Mouse (Mus musculus) hematopoietic stem cell, adult 5-6 weeks (primary cell): Measurements from ENCODE around the gene Cep128. TPM values are rescaled to one million over a fixed set of nuclear protein-coding genes. Genes with fewer than 3 reads are reported as not detected.

Experiments used
- ATAC-seq, 2 experiments: fragments of 125-278 bp in 1 of 2; replicated peaks in 1 of 2; 2 replicates each; pipeline ENCODE4 v1.8.0; 2016 to 2017; ENCODE audit warnings: inconsistent platforms in 2 of 2, mild to moderate bottlenecking in 2 of 2, moderate number of reproducible peaks in 2 of 2, low read depth in 1 of 2, moderate TSS enrichment in 1 of 2; ENCODE audit not compliant: low FRiP score in 2 of 2, poor library complexity in 2 of 2, severe bottlenecking in 2 of 2, insufficient read depth in 1 of 2, low TSS enrichment in 1 of 2
- total RNA-seq: library from RNA; stranded (forward); fragments of 172-1452, 232-1000 nt; gene quantifications from 2 replicates; pipeline ENCODE4 v1.2.3, GENCODE M21; 2017

The Cep128 gene
- total RNA-seq, 1 experiment from 2014 or later: 33.7 TPM

DNA sequence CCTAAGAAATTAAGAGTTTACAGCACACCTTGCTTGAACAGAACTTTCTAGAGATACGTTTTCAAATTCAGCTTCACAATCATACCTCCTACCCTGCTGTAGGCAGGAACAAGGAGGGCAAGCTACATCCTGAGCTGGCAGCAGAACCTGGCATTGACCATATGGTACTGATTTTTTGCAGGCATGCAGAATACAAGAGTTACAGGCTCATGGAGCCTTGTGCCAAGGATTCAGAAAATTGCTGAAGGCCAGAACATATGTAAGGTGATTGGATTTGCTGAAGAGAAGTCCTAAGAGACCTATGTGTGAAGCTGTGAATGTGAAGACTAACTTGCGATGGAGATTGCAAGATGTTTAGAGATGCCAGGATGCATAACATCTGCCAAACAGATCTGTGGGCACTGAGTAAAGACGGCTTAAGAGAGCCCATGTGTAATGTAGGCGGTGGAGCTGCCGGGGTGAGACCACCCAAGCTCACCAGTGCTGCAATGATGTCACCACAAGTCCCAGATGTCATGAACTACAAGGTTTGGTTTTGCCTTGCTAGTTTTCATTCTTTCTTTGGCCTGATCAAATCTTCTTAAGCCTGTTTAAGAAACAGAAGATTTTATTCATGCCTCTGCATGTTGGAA lies 422.7 kb downstream of the Cep128 start:
- ATAC-seq: no peak

DNA sequence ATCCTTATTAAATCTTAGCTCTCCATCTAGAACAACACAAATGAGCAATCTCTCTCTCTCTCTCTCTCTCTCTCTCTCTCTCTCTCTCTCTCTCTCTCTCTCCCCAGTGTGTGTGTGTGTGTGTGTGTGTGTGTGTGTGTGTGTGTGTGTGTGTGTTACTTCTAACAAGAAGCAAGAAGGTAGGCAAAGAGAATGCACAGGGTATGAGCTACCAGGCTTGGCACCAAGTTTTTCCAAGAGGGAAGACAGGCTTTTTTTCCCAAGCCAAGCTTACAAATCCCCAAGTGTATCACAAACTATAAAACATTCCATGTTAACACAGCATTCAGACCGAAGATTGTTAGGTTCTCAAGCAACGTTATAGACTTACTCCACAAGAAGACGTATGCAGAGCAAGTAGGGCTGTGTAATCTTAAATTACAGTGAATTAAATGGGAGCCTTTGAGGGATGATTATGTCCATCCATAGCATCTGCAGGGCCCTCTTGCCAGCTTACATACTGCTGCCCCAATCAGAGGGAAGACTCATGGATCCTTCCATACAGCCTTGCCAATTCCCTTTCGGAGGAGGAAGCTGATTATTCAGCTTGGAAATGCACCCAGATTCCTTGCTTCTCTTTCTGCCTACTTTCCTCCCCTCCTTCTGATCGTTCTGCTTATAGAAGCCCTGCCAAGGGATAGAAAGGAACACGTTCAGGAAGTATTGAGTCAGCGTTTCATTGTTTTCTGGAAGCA lies 429.3 kb downstream of the Cep128 start:
- ATAC-seq: no peak

Other genes starting within 250 kb of the Cep128 start
- gene Tshr, start 154 bp upstream of the Cep128 start, total RNA-seq: 0.13 TPM in 1 of 2 replicates, not detected in the other
- 37.3 and 38.3 TPM in 2 replicates for gene Gtf2a1, start 206.1 kb upstream of the Cep128 start, total RNA-seq